Mouse (Mus musculus): ENCODE results near the gene Scai. TPM values are rescaled to one million over a fixed set of nuclear protein-coding genes. Genes with fewer than 3 reads are reported as not detected.

The Scai gene
- polyA plus RNA-seq, 1 experiment from 2014 or later: 21.7 TPM

- H3K9ac ChIP-seq (replicated peaks; ENCODE audit: low read depth, low read length): no peak overlapping the region
- peak; percentile 63; the same call in 1 of the 2 replicates for ATAC-seq
- no peaks in the 10 kb centered on the region for H3K9me3 ChIP-seq (ENCODE audit: control insufficient read depth, low read length)
- H3K4me2 ChIP-seq (ENCODE audit: low read length): no peak overlapping the region
- H3K4me1 ChIP-seq (replicated peaks; ENCODE audit: control insufficient read depth, insufficient read depth, low read length): 0 out of 2 replicates have a peak, but pooled peaks cover 2% of the 10 kb centered on the region
- no peaks in the 10 kb centered on the region for H3K27me3 ChIP-seq (replicated peaks; ENCODE audit: control insufficient read depth, insufficient read depth, low read length)
- no peaks in the 10 kb centered on the region for H3K36me3 ChIP-seq (ENCODE audit: control insufficient read depth, insufficient read depth)
- H3K27ac ChIP-seq (ENCODE audit: low read length): no peak overlapping the region
- no peak overlapping the region for H3K4me3 ChIP-seq (replicated peaks; ENCODE audit: low read length)
- WGBS: 97% methylated on average over 1 of the region's 1 CpGs
Measured at GRCm38 (mm10) chr2:39146469-39146868, 44.1 kb downstream of the Scai start.

GRCm38 (mm10) chr2:39142357-39142948 lies 48.1 kb downstream of the Scai start:
- peak; percentile 70 for ATAC-seq
- 0 out of 2 replicates have a peak, but pooled peaks cover 2% of the 10 kb centered on the region for H3K4me1 ChIP-seq (replicated peaks; ENCODE audit: control insufficient read depth, insufficient read depth, low read length)
- WGBS: 67% methylated on average over 3 of the region's 3 CpGs
- H3K9me3 ChIP-seq (ENCODE audit: control insufficient read depth, low read length): no peaks in the 10 kb centered on the region
- H3K36me3 ChIP-seq (ENCODE audit: control insufficient read depth, insufficient read depth): no peaks in the 10 kb centered on the region
- no peak overlapping the region for H3K9ac ChIP-seq (replicated peaks; ENCODE audit: low read depth, low read length)
- H3K4me3 ChIP-seq (replicated peaks; ENCODE audit: low read length): no peak overlapping the region
- no peaks in the 10 kb centered on the region for H3K27me3 ChIP-seq (replicated peaks; ENCODE audit: control insufficient read depth, insufficient read depth, low read length)
- H3K27ac ChIP-seq (ENCODE audit: low read length): no peak overlapping the region
- H3K4me2 ChIP-seq (ENCODE audit: low read length): no peak overlapping the region

GRCm38 (mm10) chr2:39140586-39141455 lies 49.7 kb downstream of the Scai start:
- Histone ChIP-seq H3K4me2 (ENCODE audit: low read length) (no peak overlapping the region), H3K4me3 (replicated peaks; ENCODE audit: low read length) (no peak overlapping the region), H3K9ac (replicated peaks; ENCODE audit: low read depth, low read length) (no peak overlapping the region), H3K9me3 (ENCODE audit: control insufficient read depth, low read length) (no peaks in the 10 kb centered on the region), H3K36me3 (ENCODE audit: control insufficient read depth, insufficient read depth) (no peaks in the 10 kb centered on the region), H3K27me3 (replicated peaks; ENCODE audit: control insufficient read depth, insufficient read depth, low read length) (no peaks in the 10 kb centered on the region), H3K4me1 (replicated peaks; ENCODE audit: control insufficient read depth, insufficient read depth, low read length) (no peaks in the 10 kb centered on the region), H3K27ac (ENCODE audit: low read length) (no peak overlapping the region)
- 83% methylated on average over 7 of the region's 7 CpGs for WGBS
- ATAC-seq: no peak

- 41% methylated on average over 3 of the region's 3 CpGs for whole genome bisulfite sequencing
Measured at GRCm38 (mm10) chr2:39129526-39130326, 60.8 kb downstream of the Scai start.

GRCm38 (mm10) chr2:39124167-39124566 lies 66.4 kb downstream of the Scai start:
- Histone ChIP-seq H3K4me1 (replicated peaks; ENCODE audit: control insufficient read depth, insufficient read depth, low read length) (no peaks in the 10 kb centered on the region), H3K9ac (replicated peaks; ENCODE audit: low read depth, low read length) (no peak overlapping the region), H3K36me3 (ENCODE audit: control insufficient read depth, insufficient read depth) (peaks cover 20% of the 10 kb centered on the region), H3K27ac (ENCODE audit: low read length) (no peak overlapping the region), H3K9me3 (ENCODE audit: control insufficient read depth, low read length) (no peaks in the 10 kb centered on the region), H3K27me3 (replicated peaks; ENCODE audit: control insufficient read depth, insufficient read depth, low read length) (no peaks in the 10 kb centered on the region), H3K4me2 (ENCODE audit: low read length) (no peak overlapping the region), H3K4me3 (replicated peaks; ENCODE audit: low read length) (no peak overlapping the region)
- WGBS: 90% methylated on average over 5 of the region's 5 CpGs
- ATAC-seq: no peak

More at GRCm38 (mm10) chr2:39129526-39130326, 60.8 kb downstream of the Scai start:
- peak; percentile 61 for ATAC-seq
- H3K9me3 ChIP-seq (ENCODE audit: control insufficient read depth, low read length): peaks cover under 1% of the 10 kb centered on the region; the same call in 1 of the 2 replicates
- no peak overlapping the region for H3K9ac ChIP-seq (replicated peaks; ENCODE audit: low read depth, low read length)
- no peaks in the 10 kb centered on the region for H3K36me3 ChIP-seq (ENCODE audit: control insufficient read depth, insufficient read depth)
- no peak overlapping the region for H3K4me3 ChIP-seq (replicated peaks; ENCODE audit: low read length)
- H3K4me1 ChIP-seq (replicated peaks; ENCODE audit: control insufficient read depth, insufficient read depth, low read length): peaks cover 3% of the 10 kb centered on the region; the same call in 1 of the 2 replicates
- H3K27ac ChIP-seq (ENCODE audit: low read length): no peak overlapping the region
- no peak overlapping the region for H3K4me2 ChIP-seq (ENCODE audit: low read length)
- H3K27me3 ChIP-seq (replicated peaks; ENCODE audit: control insufficient read depth, insufficient read depth, low read length): no peaks in the 10 kb centered on the region

- no peaks in the 10 kb centered on the region for H3K27me3 ChIP-seq (replicated peaks; ENCODE audit: control insufficient read depth, insufficient read depth, low read length)
- no peak overlapping the region for H3K27ac ChIP-seq (ENCODE audit: low read length)
- H3K36me3 ChIP-seq (ENCODE audit: control insufficient read depth, insufficient read depth): peaks cover 33% of the 10 kb centered on the region
- H3K4me3 ChIP-seq (replicated peaks; ENCODE audit: low read length): no peak overlapping the region
- H3K4me1 ChIP-seq (replicated peaks; ENCODE audit: control insufficient read depth, insufficient read depth, low read length): no peaks in the 10 kb centered on the region
- 93% methylated on average over 5 of the region's 5 CpGs for WGBS
- no peak overlapping the region for H3K4me2 ChIP-seq (ENCODE audit: low read length)
- no peak for ATAC-seq
- no peaks in the 10 kb centered on the region for H3K9me3 ChIP-seq (ENCODE audit: control insufficient read depth, low read length)
- H3K9ac ChIP-seq (replicated peaks; ENCODE audit: low read depth, low read length): no peak overlapping the region
Measured at GRCm38 (mm10) chr2:39121137-39121536, 69.4 kb downstream of the Scai start.

- H3K4me3 ChIP-seq (replicated peaks; ENCODE audit: low read length): no peak overlapping the region
- no peak overlapping the region for H3K27ac ChIP-seq (ENCODE audit: low read length)
- no peaks in the 10 kb centered on the region for H3K9me3 ChIP-seq (ENCODE audit: control insufficient read depth, low read length)
- no peak for ATAC-seq
- peaks cover 22% of the 10 kb centered on the region for H3K36me3 ChIP-seq (ENCODE audit: control insufficient read depth, insufficient read depth)
- no peak overlapping the region for H3K9ac ChIP-seq (replicated peaks; ENCODE audit: low read depth, low read length)
- H3K4me2 ChIP-seq (ENCODE audit: low read length): no peak overlapping the region
- H3K4me1 ChIP-seq (replicated peaks; ENCODE audit: control insufficient read depth, insufficient read depth, low read length): no peaks in the 10 kb centered on the region
- no peaks in the 10 kb centered on the region for H3K27me3 ChIP-seq (replicated peaks; ENCODE audit: control insufficient read depth, insufficient read depth, low read length)
- WGBS: 100% methylated on average over 2 of the region's 2 CpGs
Measured at GRCm38 (mm10) chr2:39116583-39116982, 74.0 kb downstream of the Scai start.

- Histone ChIP-seq H3K4me2 (ENCODE audit: low read length) (no peak overlapping the region), H3K9ac (replicated peaks; ENCODE audit: low read depth, low read length) (no peak overlapping the region), H3K4me1 (replicated peaks; ENCODE audit: control insufficient read depth, insufficient read depth, low read length) (no peaks in the 10 kb centered on the region), H3K4me3 (replicated peaks; ENCODE audit: low read length) (no peak overlapping the region), H3K27me3 (replicated peaks; ENCODE audit: control insufficient read depth, insufficient read depth, low read length) (no peaks in the 10 kb centered on the region), H3K27ac (ENCODE audit: low read length) (no peak overlapping the region), H3K9me3 (ENCODE audit: control insufficient read depth, low read length) (no peaks in the 10 kb centered on the region), H3K36me3 (ENCODE audit: control insufficient read depth, insufficient read depth) (peaks cover 12% of the 10 kb centered on the region)
- WGBS: 94% methylated on average over 7 of the region's 7 CpGs
- ATAC-seq: no peak
Measured at GRCm38 (mm10) chr2:39114093-39114492, 76.4 kb downstream of the Scai start.

- no peak for ATAC-seq
- Histone ChIP-seq H3K36me3 (ENCODE audit: control insufficient read depth, insufficient read depth) (peaks cover 6% of the 10 kb centered on the region), H3K27ac (ENCODE audit: low read length) (no peak overlapping the region), H3K4me1 (replicated peaks; ENCODE audit: control insufficient read depth, insufficient read depth, low read length) (no peaks in the 10 kb centered on the region), H3K9ac (replicated peaks; ENCODE audit: low read depth, low read length) (no peak overlapping the region), H3K9me3 (ENCODE audit: control insufficient read depth, low read length) (no peaks in the 10 kb centered on the region), H3K27me3 (replicated peaks; ENCODE audit: control insufficient read depth, insufficient read depth, low read length) (no peaks in the 10 kb centered on the region), H3K4me2 (ENCODE audit: low read length) (no peak overlapping the region), H3K4me3 (replicated peaks; ENCODE audit: low read length) (no peak overlapping the region)
Measured at GRCm38 (mm10) chr2:39110514-39110913, 80.0 kb downstream of the Scai start.

Measured in forebrain, embryonic 16.5 days (tissue).